Mouse (Mus musculus) megakaryocyte-erythroid progenitor cell, adult 5 weeks (primary cell): ENCODE results near the gene Mug1. TPM values are rescaled to one million over a fixed set of nuclear protein-coding genes. Genes with fewer than 3 reads are reported as not detected.

Experiments used
- polyA plus RNA-seq: library from polyadenylated mRNA; stranded (reverse); fragments of >175 nt; gene quantifications from 2 replicates; pipeline ENCODE4 v1.2.3, GENCODE M21; 2012

Mug1 gene
- not detected in 2 replicates for polyA plus RNA-seq

DNA sequence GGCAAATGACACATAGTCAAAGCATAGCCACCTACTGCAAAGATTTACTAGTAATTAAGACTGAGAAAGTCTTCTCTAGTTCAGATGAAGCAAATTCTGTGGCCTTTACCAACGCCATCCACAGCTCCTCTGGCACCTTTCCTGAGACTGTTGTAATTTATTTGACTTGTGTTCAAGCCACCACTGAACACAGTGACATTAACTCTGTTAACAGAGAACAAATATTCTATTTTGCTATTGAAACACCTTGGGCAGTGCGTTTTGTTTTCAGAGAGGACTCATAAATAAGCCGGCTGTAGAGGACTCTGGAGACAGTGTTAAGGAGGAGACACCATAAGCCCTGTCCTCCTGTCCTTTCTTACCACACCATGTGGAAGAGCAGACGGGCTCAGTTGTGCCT lies at the start of gene Mug1:
Mug1 (plus strand) TSS at position 271 of the 400 bp plus-strand sequence.

Other genes with a start within 250 kb of the Mug1 start
- gene A2m, start 203.2 kb upstream of the Mug1 start, polyA plus RNA-seq: not detected in 2 replicates
- not detected in 2 replicates for gene Gm7298, start 105.6 kb upstream of the Mug1 start, polyA plus RNA-seq
- gene Mug2, start 168.2 kb downstream of the Mug1 start, polyA plus RNA-seq: not detected in 2 replicates